Mouse (Mus musculus) ES-E14 (cell line): ENCODE results near the gene Wdr20.

Source experiments
- HCFC1 ChIP-seq: IDR thresholded peaks from 2 replicates; pipeline ENCODE4 v1.6.1; 2012; ENCODE audit warnings: low read length, inconsistent platforms, borderline replicate concordance; ENCODE audit not compliant: insufficient read depth
- MAFK ChIP-seq: IDR thresholded peaks from 2 replicates; pipeline ENCODE4 v1.6.1; 2014; ENCODE audit warnings: mild to moderate bottlenecking, low read depth, low read length, inconsistent platforms; ENCODE audit not compliant: insufficient read depth
- ZC3H11A ChIP-seq: IDR thresholded peaks from 2 replicates; pipeline ENCODE4 v1.6.1; 2012; ENCODE audit warnings: low read depth, mild to moderate bottlenecking, inconsistent platforms, low read length, borderline replicate concordance
- ZNF384 ChIP-seq: IDR thresholded peaks from 2 replicates; pipeline ENCODE4 v1.6.1; 2012; ENCODE audit warnings: low read depth, low read length, inconsistent platforms

DNA sequence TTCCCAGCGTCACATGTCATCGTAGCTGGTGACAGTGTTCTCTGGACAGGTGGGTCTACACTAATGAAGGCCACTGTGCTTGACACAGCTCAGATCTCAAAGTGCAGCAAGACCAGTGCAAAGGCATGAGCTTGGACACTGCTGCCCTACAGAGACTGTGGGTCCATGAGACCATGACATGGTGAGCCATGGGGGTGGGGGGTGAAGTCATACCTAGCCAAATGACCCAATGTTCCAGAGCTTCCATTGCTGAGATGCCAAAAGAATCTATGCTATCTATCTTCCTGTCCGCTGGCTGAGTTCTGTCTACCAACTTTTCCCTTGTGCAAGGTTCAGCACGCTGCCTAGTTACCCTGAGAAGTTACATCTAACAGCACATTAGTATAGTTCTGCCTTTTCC lies 91.2 kb downstream of the Wdr20 start:
- TF ChIP-seq ZC3H11A (no peak), ZNF384 (no peak), HCFC1 (no peak), MAFK (no peak)
